Mouse (Mus musculus): Measurements from ENCODE around the gene Prkab2.

The Prkab2 gene

DNA sequence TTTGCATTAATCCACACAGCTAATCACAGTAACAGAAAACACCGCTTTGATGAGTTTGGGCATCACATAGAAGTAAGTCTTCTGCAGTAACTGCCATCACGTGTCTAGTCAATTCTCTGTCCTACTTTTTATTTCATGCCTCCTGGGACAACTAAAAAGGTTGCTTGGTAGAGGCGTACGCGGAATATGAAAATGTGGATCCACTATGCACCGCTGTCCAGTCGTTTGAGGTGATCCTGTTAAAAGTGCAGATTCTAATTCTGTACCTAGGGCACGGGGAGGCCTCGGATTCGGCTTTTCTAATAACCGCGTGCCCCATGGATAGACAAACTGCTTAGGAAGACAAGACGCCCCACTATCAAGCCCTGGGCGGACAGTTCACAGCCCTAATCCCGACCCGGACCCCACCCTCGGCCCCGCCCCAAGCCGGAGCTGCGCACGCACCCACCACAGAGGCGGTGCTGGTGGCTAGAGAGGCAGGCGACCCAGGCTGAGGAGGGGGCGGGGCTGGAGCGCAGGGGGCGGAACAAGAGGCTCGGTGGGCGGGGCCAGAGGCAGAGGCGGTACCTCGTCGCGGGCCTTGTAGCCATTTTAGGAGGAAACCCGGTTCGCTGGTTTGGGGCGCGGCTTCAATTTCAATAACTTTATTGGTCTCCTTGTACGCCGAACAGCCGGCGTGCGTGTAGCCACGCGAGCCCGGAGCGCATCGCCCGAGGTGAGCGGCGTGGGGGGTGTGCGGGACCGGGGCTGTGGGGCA lies at the start of gene Prkab2:
Prkab2 (plus strand) TSS at position 539 of the 757 bp plus-strand sequence.
- peak; percentile 100 for DNase-seq

GRCm38 (mm10) chr3:97609201-97609844 lies 48.7 kb upstream of the Prkab2 start:
- DNase-seq, result peak; percentile 50 to 60

GRCm38 (mm10) chr3:97609845-97610410 lies 48.1 kb upstream of the Prkab2 start, which contains the start of gene Chd1l:
Chd1l (minus strand) TSS chr3:97610203.
- DNase-seq, result peak; percentile 96

GRCm38 (mm10) chr3:97611021-97611420 lies 47.0 kb upstream of the Prkab2 start:
- DNase-seq, result no peak

DNA sequence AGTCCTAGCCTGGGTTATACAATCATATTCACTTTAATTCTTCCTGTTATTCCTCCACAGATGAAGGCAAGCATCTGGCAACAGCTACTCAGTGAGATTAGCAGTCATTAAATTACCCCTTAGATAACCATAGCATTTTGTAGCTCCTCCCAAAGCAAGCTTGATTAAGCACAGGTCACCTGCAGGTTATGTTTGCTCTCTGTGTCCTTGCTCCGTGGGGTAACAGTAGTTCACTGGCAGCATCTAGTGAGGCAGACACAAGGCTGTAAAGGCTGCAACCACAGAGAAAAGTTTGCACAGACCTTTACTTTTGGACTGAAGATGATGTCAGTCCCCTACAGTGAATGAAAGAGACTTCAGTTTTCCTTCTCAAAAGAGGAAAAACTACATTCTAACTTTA lies 42.8 kb upstream of the Prkab2 start:
- DNase-seq, result no peak

- DNase-seq, result no peak
Observed at GRCm38 (mm10) chr3:97615933-97616332, 42.1 kb upstream of the Prkab2 start.

DNA sequence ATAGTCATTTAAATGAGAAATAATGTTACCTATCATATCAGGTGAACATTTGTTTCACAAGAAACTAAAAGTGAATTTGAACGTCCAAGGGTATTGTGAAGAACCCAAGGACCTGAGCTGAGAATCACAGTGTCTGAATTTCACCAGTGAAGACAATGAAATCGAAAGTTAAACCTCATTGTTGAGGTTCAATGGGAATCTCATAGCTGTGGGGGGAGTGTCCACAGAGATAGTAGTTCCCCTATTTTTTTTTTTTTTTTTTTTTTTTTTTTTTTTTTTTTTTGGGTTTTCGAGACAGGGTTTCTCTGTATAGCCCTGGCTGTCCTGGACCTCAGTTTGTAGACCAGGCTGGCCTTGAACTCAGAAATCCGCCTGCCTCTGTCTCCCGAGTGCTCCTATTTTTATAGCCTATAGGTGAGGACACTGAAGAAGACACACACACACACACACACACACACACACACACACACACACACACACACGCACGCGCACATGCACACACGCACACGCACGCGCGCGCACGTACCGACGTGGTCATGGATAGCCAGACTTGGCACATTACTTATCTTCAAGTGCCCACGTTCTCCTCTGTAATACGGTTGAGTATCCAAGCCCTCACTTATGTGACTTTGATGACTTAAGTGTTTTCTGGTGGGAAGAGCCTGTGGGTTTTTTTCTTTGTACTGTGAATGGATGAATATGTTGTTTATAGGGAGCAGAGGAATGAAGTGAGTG lies 40.7 kb upstream of the Prkab2 start:
- no peak for DNase-seq

DNA sequence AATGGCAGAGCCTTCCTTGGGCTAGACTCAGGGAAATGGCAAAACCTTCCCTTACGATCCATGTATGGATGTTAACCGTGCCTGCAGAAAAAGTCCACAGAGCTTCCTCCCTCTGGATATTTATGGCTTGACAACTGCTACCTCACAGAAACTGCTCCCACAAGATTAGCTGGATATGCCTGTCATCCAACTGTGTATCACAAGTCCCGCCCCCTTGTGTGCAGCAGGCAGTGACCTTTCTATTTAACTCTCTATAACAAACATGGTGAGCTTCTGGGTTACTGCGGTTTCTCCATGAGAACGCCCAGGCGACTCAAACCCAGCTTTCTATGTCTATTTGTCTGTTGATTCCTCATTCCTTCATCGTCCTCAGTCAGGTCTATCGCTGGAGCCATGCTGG lies 40.1 kb upstream of the Prkab2 start:
- DNase-seq, result no peak

GRCm38 (mm10) chr3:97620657-97621056 lies 37.3 kb upstream of the Prkab2 start:
- no peak for DNase-seq

DNA sequence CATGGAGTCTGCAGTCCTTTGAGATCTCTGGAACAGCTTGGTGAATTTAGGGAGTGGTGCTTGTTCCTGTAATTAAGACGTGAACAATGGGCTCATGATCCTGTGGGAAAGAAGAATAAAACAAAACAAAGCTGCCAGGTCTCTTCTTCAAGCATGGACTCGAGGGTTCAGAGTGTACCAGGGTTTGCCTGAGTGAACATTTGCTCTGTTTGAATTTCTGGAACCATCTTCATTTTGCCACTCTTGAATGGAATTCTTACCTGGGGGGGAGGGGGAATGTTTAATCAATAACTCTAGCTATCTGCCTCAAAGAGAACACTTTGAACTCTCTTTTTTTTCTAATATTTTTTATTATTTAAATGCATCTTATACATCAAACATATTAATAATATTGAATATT lies 33.4 kb upstream of the Prkab2 start:
- DNase-seq, result no peak

DNA sequence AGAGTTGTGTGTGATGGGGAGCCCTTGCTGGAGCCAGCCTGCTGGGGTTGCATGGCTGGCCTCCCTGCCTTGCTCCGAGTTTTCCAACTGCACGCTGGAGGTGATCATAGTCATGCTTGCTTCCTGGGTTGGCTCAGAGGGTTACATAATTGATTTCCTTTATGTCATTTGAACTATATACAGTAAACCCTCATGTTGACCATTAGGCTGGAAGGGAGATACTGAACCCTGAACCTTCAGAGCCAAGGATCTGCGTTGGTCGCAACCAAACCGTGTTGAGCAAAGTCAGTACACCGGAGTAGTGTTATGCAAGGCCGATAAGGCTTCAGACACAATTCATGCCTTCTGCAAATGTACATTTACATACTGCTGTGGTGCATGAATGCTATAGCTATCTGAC lies 30.1 kb upstream of the Prkab2 start:
- DNase-seq, result no peak

DNA sequence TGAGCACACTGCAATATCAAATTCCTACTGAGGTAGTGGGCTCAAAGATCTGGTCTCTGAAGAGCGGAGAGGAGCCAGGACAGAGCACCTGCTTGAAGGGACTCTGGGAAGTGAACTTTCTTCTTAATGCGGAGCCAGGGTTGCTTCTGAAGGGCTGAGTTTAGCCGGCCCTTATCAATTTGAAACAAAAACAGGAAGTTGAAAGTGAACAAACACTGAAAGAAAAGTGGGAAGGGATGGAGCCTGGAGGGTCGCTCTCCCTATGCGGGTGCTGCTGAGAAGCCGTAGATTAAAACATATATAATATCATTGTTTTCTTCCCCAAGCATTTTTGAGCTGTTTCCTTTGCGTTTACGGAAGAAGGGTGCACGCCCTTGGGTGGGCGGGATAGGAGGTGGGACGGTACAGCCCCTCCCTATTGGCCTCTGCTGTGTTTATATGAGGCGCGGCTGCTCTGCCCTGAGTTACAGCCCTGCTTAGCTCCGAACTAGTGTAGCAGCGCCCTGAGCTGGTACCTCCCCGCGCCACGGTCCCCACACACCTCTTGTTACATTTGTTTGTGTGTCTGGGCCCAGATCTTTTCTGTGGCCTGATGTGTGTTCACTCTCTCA lies 29.5 kb upstream of the Prkab2 start, which contains the start of gene Fmo5:
Fmo5 (plus strand) TSS at position 414 of the 611 bp plus-strand sequence.
- DNase-seq, result peak; percentile 12 to 40

GRCm38 (mm10) chr3:97629941-97630340 lies 28.1 kb upstream of the Prkab2 start:
- no peak for DNase-seq

- DNase-seq, result no peak
Observed at GRCm38 (mm10) chr3:97630746-97631145, 27.2 kb upstream of the Prkab2 start.

DNA sequence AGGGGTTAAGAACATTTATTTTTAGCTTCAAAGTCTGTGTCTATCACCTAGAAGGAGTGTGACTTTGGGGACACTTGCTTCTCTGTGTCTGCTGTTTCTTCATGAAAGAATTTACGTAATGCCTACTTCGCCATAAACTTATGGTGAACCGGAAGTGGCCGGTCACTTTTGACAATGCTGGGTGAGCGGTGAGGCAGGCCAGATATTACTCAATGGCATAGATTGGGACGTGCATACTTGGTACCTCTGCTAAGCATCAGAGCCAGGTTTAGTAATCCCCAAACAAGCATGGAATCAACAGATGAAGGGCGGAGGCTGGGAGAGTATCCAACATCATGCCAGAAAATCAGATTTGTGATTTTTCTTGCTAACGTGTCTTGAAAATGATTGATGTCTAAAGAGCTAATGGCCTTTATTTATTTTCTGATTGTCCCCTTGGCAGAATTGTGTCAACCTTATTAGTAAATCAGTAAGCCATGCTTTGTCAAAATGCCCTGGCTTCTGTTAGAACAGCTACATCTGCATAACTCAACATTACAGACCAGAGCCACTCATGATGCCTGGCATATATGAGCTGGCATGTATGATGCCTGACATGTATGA lies 26.6 kb upstream of the Prkab2 start:
- DNase-seq, result no peak

DNA sequence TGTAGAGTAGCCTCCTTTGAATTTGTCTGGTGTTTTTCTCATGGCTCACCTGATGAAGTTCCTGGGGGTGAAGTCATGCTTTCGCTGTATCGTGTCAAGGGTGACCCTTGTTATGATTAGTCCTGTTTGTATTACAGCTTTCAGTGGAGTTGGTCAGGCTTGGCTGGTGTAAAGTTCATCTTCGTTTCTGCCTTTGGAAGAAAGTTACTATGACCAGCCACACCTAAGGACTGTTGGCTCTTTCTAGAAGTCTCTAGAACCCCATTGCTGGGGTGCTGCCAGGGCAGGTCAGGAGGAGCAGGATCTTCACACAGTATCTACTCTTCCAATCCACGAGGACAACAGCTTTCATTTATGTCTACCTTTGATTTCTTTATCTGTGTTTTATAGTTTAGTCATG lies 24.5 kb upstream of the Prkab2 start:
- no peak for DNase-seq

GRCm38 (mm10) chr3:97634288-97634761 lies 23.7 kb upstream of the Prkab2 start:
- peak; percentile 20 to 34 for DNase-seq

GRCm38 (mm10) chr3:97641396-97641795 lies 16.6 kb upstream of the Prkab2 start:
- no peak for DNase-seq

DNA sequence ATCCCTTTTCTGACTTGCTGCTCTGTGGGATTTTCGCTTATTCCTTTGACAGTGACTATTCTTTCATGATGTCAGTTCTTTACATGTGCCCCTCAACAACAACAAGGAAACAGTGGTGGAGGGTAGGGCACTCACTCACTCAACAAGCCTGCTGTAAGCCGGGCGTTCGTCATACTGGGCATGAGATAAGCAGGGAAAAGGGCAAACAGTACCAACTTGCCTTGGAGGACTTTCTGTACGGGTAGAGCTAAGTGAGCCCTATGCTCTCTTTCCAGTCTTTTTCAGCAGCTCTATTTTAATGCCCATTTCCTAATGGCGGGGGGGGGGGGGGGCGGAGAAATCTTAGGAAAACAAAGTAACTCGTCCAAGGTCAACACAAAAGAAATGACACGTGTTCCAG lies 16.0 kb upstream of the Prkab2 start:
- no peak for DNase-seq

DNA sequence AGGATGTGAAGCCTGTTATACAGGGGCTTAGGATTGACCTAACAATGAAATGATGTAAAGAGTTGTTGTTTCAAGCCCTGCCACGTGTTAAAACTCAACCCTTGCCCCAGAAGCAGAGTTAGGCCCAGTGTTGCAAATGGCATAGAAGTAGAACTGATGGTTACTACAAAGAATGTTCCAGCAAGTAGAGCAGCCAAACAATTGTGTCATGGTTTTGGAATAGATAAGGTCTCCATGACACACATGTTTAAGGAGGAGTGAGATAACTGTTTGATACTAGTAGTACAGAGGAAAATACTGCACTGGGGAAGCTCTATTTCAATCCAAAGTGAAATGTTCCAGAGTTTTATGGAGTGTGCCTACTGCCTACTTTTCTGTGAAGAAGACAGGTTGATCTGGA lies 9.5 kb upstream of the Prkab2 start:
- no peak for DNase-seq

DNA sequence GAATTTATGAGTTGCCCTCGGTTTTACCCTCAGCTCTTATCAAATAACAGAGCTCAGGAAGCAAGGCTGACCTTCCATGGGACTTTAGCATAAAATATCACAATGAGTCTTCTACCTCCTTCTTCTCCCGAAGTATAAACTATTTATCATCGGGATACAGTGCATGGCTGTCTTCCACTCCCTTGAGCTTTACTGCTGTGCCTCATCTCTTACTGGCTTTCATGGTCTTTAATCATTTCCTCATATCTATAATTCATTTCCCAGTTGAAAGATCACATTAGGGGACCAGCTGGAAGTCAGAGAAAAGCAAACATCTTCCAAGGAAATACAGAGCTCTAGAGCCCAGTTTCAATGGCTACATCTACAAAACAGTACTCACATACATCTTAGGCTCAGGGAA lies 9.0 kb upstream of the Prkab2 start:
- DNase-seq, result no peak

DNA sequence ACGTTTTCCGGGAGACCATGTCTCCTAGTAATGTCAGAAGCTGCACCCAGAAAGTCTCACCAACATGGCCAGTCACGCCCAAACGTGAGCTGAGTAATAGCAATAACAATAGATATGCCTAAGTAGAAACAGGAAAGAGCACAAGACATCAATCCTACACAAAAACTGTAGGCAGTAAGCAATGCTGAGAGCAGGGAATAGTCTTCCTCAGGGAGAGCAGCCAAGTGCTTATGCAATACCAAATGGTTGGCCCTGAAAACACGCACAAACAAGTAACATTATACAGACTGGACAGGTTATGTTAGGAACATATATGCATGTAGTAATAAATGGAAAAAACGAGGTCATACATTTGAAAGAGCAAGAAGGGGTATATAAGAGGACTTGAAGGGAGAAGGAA lies 8.5 kb upstream of the Prkab2 start:
- DNase-seq, result no peak
